Mouse (Mus musculus): Measurements from ENCODE around the gene Mapkapk2. TPM values are rescaled to one million over a fixed set of nuclear protein-coding genes. Genes with fewer than 3 reads are reported as not detected.

Gene Mapkapk2
- polyA plus RNA-seq, 1 experiment = 64.9 TPM

DNA sequence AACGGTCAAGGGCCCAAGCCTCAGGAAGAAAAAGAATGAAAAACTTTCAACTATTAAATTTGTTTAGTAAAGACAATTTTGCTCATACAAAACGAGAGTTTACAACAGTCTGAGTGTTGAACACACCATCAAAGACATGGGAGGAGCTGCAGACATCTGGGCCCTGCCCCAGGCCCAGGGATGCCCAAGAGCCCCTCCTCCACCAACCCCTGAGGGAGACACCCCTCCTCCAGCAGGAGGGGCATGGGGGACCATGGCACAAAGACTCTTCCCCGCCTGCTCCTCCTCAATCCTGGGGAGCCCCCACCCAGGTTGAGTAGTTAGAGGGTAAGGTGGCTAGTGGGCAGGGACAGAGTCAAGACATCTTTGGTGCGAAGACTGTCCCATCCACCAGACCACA, 44.0 kb downstream of the Mapkapk2 start:
- H3K9ac ChIP-seq (ENCODE audit: low read depth, poor library complexity, severe bottlenecking) = no peak overlapping the region
- no peak overlapping the region for H3K27ac ChIP-seq (ENCODE audit: insufficient read depth, low read length)
- H3K36me3 ChIP-seq (ENCODE audit: control insufficient read depth, insufficient read depth, low read length, poor library complexity, severe bottlenecking) = no peaks in the 10 kb centered on the region
- H3K4me1 ChIP-seq (ENCODE audit: control insufficient read depth, insufficient read depth, low read length) = no peaks in the 10 kb centered on the region
- no peak overlapping the region for H3K4me3 ChIP-seq (ENCODE audit: low read depth, low read length)
- H3K27me3 ChIP-seq (ENCODE audit: control insufficient read depth, insufficient read depth, low read length, poor library complexity, severe bottlenecking) = no peaks in the 10 kb centered on the region
- H3K9me3 ChIP-seq (replicated peaks; ENCODE audit: control insufficient read depth, insufficient read depth, low read length, poor library complexity, severe bottlenecking) = no peaks in the 10 kb centered on the region
- TF ChIP-seq CTCF (IDR thresholded peaks at IDR 0.05; ENCODE audit: low read depth, low read length) = no peak
- no peak for TF ChIP-seq EP300 (IDR thresholded peaks at IDR 0.05; ENCODE audit: insufficient read depth, low read depth, low read length)
- TF ChIP-seq POLR2A (IDR thresholded peaks at IDR 0.05; ENCODE audit: insufficient read depth, low read length) = no peak

DNA sequence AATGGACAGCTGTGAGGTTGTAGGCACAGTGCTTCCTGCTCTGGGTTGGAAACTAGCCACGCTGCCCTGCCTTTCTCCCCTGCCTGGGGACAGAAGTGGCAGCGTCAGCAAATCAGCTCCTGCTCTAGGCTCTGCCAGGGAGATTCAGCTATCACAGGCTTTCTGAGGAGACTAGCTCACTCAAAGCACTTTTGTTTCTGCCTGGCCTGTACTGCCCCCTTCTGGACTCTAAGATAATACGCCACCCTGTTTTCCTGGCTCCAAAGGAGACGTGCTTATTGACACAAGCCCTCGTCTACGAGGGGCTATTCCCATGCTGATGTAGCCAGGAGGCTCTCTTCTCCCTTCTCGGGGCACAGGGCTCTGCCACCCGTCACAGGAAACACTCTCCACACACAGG, 44.4 kb downstream of the Mapkapk2 start:
- Histone ChIP-seq H3K36me3 (ENCODE audit: control insufficient read depth, insufficient read depth, low read length, poor library complexity, severe bottlenecking) (no peaks in the 10 kb centered on the region), H3K4me1 (ENCODE audit: control insufficient read depth, insufficient read depth, low read length) (no peaks in the 10 kb centered on the region), H3K9ac (ENCODE audit: low read depth, poor library complexity, severe bottlenecking) (no peak overlapping the region), H3K9me3 (replicated peaks; ENCODE audit: control insufficient read depth, insufficient read depth, low read length, poor library complexity, severe bottlenecking) (no peaks in the 10 kb centered on the region), H3K4me3 (ENCODE audit: low read depth, low read length) (no peak overlapping the region), H3K27ac (ENCODE audit: insufficient read depth, low read length) (no peak overlapping the region), H3K27me3 (ENCODE audit: control insufficient read depth, insufficient read depth, low read length, poor library complexity, severe bottlenecking) (no peaks in the 10 kb centered on the region)
- TF ChIP-seq EP300 (IDR thresholded peaks at IDR 0.05; ENCODE audit: insufficient read depth, low read depth, low read length) = no peak
- peak; percentile 52 for TF ChIP-seq CTCF (IDR thresholded peaks at IDR 0.05; ENCODE audit: low read depth, low read length)

DNA sequence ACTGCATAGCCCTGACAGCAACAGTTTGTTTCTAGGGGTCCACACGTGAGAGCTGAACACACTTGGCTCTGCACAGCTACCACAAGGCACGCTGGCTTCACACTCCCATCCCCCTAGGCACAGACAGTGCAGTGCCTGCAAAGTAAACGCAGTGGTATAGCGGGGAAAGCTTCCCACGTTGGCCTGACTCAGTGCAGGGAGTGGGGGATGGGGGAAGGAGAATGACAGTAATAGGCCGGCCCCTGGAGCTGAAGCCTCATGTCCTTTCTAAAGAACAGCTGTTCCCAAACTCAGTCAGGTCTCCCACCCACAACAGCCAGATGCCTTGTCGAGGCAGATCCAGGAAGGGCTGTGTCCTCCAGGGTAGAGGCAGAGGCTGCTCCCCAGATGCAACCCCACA, 46.6 kb downstream of the Mapkapk2 start:
- H3K4me3 ChIP-seq (ENCODE audit: low read depth, low read length) = no peak overlapping the region
- no peak overlapping the region for H3K27ac ChIP-seq (ENCODE audit: insufficient read depth, low read length)
- no peak for TF ChIP-seq POLR2A (IDR thresholded peaks at IDR 0.05; ENCODE audit: insufficient read depth, low read length)
- no peak for TF ChIP-seq CTCF (IDR thresholded peaks at IDR 0.05; ENCODE audit: low read depth, low read length)
- no peak for TF ChIP-seq EP300 (IDR thresholded peaks at IDR 0.05; ENCODE audit: insufficient read depth, low read depth, low read length)
- no peaks in the 10 kb centered on the region for H3K27me3 ChIP-seq (ENCODE audit: control insufficient read depth, insufficient read depth, low read length, poor library complexity, severe bottlenecking)
- H3K9ac ChIP-seq (ENCODE audit: low read depth, poor library complexity, severe bottlenecking) = no peak overlapping the region
- no peaks in the 10 kb centered on the region for H3K36me3 ChIP-seq (ENCODE audit: control insufficient read depth, insufficient read depth, low read length, poor library complexity, severe bottlenecking)
- H3K9me3 ChIP-seq (replicated peaks; ENCODE audit: control insufficient read depth, insufficient read depth, low read length, poor library complexity, severe bottlenecking) = no peaks in the 10 kb centered on the region
- H3K4me1 ChIP-seq (ENCODE audit: control insufficient read depth, insufficient read depth, low read length) = no peaks in the 10 kb centered on the region

DNA sequence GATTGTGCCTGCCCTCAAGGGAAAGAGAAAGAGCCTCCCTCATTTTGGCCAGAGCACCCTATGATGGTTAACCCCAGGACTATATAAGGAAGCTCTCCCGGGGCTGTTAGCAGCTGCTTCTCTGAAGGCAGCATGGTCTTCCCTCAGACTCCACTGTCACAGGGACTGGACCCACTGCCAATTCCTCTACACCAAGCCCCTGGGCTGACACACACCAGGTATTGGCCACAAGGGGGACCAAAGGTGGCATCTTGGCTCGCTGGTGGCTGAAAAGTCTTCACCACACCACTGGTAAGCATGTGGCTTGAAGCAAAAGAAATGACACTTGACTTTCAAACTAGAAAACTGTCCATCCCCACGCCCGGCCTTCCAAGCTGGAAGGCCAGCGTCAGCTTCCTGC, 47.0 kb downstream of the Mapkapk2 start:
- H3K9ac ChIP-seq (ENCODE audit: low read depth, poor library complexity, severe bottlenecking) = no peak overlapping the region
- H3K27ac ChIP-seq (ENCODE audit: insufficient read depth, low read length) = no peak overlapping the region
- H3K4me3 ChIP-seq (ENCODE audit: low read depth, low read length) = no peak overlapping the region
- no peaks in the 10 kb centered on the region for H3K9me3 ChIP-seq (replicated peaks; ENCODE audit: control insufficient read depth, insufficient read depth, low read length, poor library complexity, severe bottlenecking)
- H3K27me3 ChIP-seq (ENCODE audit: control insufficient read depth, insufficient read depth, low read length, poor library complexity, severe bottlenecking) = no peaks in the 10 kb centered on the region
- H3K36me3 ChIP-seq (ENCODE audit: control insufficient read depth, insufficient read depth, low read length, poor library complexity, severe bottlenecking) = no peaks in the 10 kb centered on the region
- TF ChIP-seq CTCF (IDR thresholded peaks at IDR 0.05; ENCODE audit: low read depth, low read length) (no peak), EP300 (IDR thresholded peaks at IDR 0.05; ENCODE audit: insufficient read depth, low read depth, low read length) (no peak), POLR2A (IDR thresholded peaks at IDR 0.05; ENCODE audit: insufficient read depth, low read length) (no peak)
- H3K4me1 ChIP-seq (ENCODE audit: control insufficient read depth, insufficient read depth, low read length) = no peaks in the 10 kb centered on the region

DNA sequence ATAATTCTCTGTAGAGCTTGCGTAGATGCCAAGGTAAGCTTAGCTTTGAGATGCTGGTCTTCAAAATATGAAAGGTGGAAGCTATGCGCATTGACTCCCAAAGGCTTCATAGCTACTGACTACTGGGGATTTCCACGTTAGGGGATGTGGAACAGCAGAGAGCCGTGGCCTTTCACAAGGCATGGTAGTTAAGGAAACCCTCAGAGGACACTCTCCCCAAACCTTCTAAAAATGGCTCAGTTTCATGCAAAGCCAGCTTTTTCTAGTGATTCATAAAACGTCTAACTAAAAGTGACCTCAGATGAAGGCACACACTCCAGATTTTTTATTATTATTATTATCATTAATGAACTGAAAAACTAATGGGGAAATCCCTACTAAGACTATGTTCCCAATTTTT, 47.6 kb downstream of the Mapkapk2 start:
- Histone ChIP-seq H3K27me3 (ENCODE audit: control insufficient read depth, insufficient read depth, low read length, poor library complexity, severe bottlenecking) (no peaks in the 10 kb centered on the region), H3K4me1 (ENCODE audit: control insufficient read depth, insufficient read depth, low read length) (no peaks in the 10 kb centered on the region), H3K36me3 (ENCODE audit: control insufficient read depth, insufficient read depth, low read length, poor library complexity, severe bottlenecking) (no peaks in the 10 kb centered on the region), H3K9me3 (replicated peaks; ENCODE audit: control insufficient read depth, insufficient read depth, low read length, poor library complexity, severe bottlenecking) (no peaks in the 10 kb centered on the region), H3K4me3 (ENCODE audit: low read depth, low read length) (no peak overlapping the region), H3K27ac (ENCODE audit: insufficient read depth, low read length) (no peak overlapping the region), H3K9ac (ENCODE audit: low read depth, poor library complexity, severe bottlenecking) (no peak overlapping the region)
- TF ChIP-seq POLR2A (IDR thresholded peaks at IDR 0.05; ENCODE audit: insufficient read depth, low read length) (no peak), CTCF (IDR thresholded peaks at IDR 0.05; ENCODE audit: low read depth, low read length) (no peak), EP300 (IDR thresholded peaks at IDR 0.05; ENCODE audit: insufficient read depth, low read depth, low read length) (no peak)

DNA sequence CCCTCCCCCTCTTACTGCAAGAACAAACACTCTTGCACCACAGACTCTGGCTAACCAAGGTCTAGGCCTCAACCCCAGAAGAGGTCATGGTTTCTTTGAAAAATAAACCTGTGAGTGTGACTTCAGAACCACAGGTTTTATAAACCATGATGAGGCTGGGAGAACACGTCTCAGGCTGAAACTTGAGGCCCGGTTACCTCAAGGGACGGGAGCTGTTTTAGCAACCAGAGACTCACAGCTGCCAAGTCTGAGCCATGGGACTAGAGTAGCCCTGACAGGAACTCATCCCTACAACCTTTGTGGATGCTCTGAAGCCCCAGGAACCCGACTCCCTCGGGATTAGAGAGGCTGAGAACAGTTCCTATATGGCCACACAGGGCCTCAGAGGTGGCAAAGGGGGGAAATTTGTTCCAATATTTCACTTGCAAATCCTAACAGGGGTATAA, 48.2 kb downstream of the Mapkapk2 start:
- Histone ChIP-seq H3K4me1 (ENCODE audit: control insufficient read depth, insufficient read depth, low read length) (no peaks in the 10 kb centered on the region), H3K9ac (ENCODE audit: low read depth, poor library complexity, severe bottlenecking) (no peak overlapping the region), H3K36me3 (ENCODE audit: control insufficient read depth, insufficient read depth, low read length, poor library complexity, severe bottlenecking) (no peaks in the 10 kb centered on the region), H3K9me3 (replicated peaks; ENCODE audit: control insufficient read depth, insufficient read depth, low read length, poor library complexity, severe bottlenecking) (no peaks in the 10 kb centered on the region), H3K27ac (ENCODE audit: insufficient read depth, low read length) (no peak overlapping the region), H3K27me3 (ENCODE audit: control insufficient read depth, insufficient read depth, low read length, poor library complexity, severe bottlenecking) (no peaks in the 10 kb centered on the region), H3K4me3 (ENCODE audit: low read depth, low read length) (no peak overlapping the region)
- no peak for TF ChIP-seq CTCF (IDR thresholded peaks at IDR 0.05; ENCODE audit: low read depth, low read length)
- no peak for TF ChIP-seq POLR2A (IDR thresholded peaks at IDR 0.05; ENCODE audit: insufficient read depth, low read length)
- TF ChIP-seq EP300 (IDR thresholded peaks at IDR 0.05; ENCODE audit: insufficient read depth, low read depth, low read length) = no peak

All from ES-Bruce4 (cell line).